In the genomic region with DNA sequence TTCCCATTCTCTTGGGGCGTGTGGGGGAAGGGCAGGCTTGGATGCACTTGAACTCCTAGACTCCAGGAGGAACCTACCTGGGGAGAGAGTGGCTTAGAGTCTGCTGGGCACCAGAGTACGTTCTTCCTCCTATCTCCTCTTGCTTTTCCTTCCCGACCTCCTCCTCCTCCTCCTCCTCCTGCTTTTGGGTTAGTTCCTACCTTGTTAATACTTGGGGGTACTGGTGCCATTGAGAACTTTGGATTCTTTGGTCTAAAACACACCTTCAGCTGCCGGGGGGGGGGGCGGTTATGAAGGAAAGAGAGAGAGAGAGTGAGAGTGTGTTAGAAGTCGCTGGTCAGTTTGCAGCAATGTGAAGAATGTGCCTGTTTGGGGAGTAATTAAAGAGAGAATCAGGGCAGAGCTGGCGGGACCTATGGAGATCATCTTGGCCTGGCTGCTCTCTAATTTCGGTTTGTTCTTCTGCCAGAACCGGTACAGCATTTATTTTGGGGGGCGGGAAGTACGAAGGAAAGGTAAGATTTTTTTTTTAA, we compare ENCODE assay signal across 8 mouse cellular contexts.
DNase-seq lines count a peak whose midpoint lies in the region; ATAC-seq and TF ChIP-seq lines count a peak whose summit lies in the region.

No protein-coding gene starts in this region.

- peak; percentile 44 for DNase-seq in 416B (ENCODE audit: low read depth)
- no peak for DNase-seq in forebrain, embryonic 14.5 days (ENCODE audit: low spot score)
- no peak for DNase-seq in liver, embryonic 14.5 days (ENCODE audit: low read depth in 3 of 3, low spot score in 3 of 3)
- DNase-seq in B cell, adult 2 months: no peak
- no peak for DNase-seq in ovary, postnatal 36 days (ENCODE audit: low spot score)
- no peak for DNase-seq in urinary bladder, adult 18-20 months (ENCODE audit: low spot score in 2 of 2)

- no peak for TF ChIP-seq CTCF in liver, embryonic 14.5 days (IDR thresholded peaks at IDR 0.05; ENCODE audit: low read depth)

- H3K4me3 ChIP-seq in erythroblast, embryonic 14.5 days (replicated peaks): peak overlapping the region; percentile 56
- peak overlapping the region; percentile 61 for H3K4me3 ChIP-seq in forebrain, embryonic 14.5 days (ENCODE audit: low read depth, low read length)
- H3K4me3 ChIP-seq in liver, embryonic 14.5 days (ENCODE audit: insufficient read depth in 1 of 2, low read depth in 2 of 2, low read length in 2 of 2): peak overlapping the region; percentile 44 to 57

- H3K9ac ChIP-seq in forebrain, embryonic 14.5 days (ENCODE audit: low read length): peak overlapping the region; percentile 91
- no peak overlapping the region for H3K9ac ChIP-seq in liver, embryonic 14.5 days (replicated peaks)

- TF ChIP-seq EP300 in liver, embryonic 14.5 days (IDR thresholded peaks at IDR 0.05; ENCODE audit: low read depth): no peak

- ATAC-seq in erythroblast, adult 5-6 weeks (replicated peaks; ENCODE audit: low FRiP score, poor library complexity, severe bottlenecking): no peak
- no peak for ATAC-seq in forebrain, embryonic 14.5 days
- ATAC-seq in liver, embryonic 14.5 days (ENCODE audit: insufficient read depth): no peak

- WGBS in forebrain, embryonic 14.5 days: 19% methylated on average over 11 of the region's 11 CpGs
- 20% methylated on average over 10 of the region's 11 CpGs for WGBS in liver, embryonic 14.5 days (ENCODE audit: insufficient replicate concordance)

- H3K36me3 ChIP-seq in erythroblast, embryonic 14.5 days (ENCODE audit: control insufficient read depth): no peaks in the 10 kb centered on the region
- H3K36me3 ChIP-seq in forebrain, embryonic 14.5 days (ENCODE audit: control insufficient read depth, insufficient read depth, low read length): no peaks in the 10 kb centered on the region
- H3K36me3 ChIP-seq in liver, embryonic 14.5 days (replicated peaks; ENCODE audit: control insufficient read depth, insufficient read depth, low read depth): no peaks in the 10 kb centered on the region

- peak overlapping the region; percentile 91 for H3K27ac ChIP-seq in forebrain, embryonic 14.5 days (ENCODE audit: low read depth, low read length)
- H3K27ac ChIP-seq in liver, embryonic 14.5 days: no peak overlapping the region

- peaks cover 59% of the 10 kb centered on the region for H3K27me3 ChIP-seq in erythroblast, embryonic 14.5 days (ENCODE audit: control insufficient read depth)
- peaks cover 18% of the 10 kb centered on the region; the same call in 1 of the 2 replicates for H3K27me3 ChIP-seq in forebrain, embryonic 14.5 days (replicated peaks; ENCODE audit: control insufficient read depth, insufficient read depth, low read length)
- H3K27me3 ChIP-seq in liver, embryonic 14.5 days (ENCODE audit: control insufficient read depth, insufficient read depth, low read length): peaks cover 32% of the 10 kb centered on the region

- H3K9me3 ChIP-seq in erythroblast, embryonic 14.5 days (ENCODE audit: control insufficient read depth, low read length): no peaks in the 10 kb centered on the region
- H3K9me3 ChIP-seq in forebrain, embryonic 14.5 days (replicated peaks; ENCODE audit: control insufficient read depth, low read length): no peaks in the 10 kb centered on the region
- no peaks in the 10 kb centered on the region for H3K9me3 ChIP-seq in liver, embryonic 14.5 days (ENCODE audit: control insufficient read depth, low read length)

- no peaks in the 10 kb centered on the region for H3K4me1 ChIP-seq in erythroblast, embryonic 14.5 days (ENCODE audit: control insufficient read depth)
- peaks cover 37% of the 10 kb centered on the region for H3K4me1 ChIP-seq in forebrain, embryonic 14.5 days (ENCODE audit: control insufficient read depth, insufficient read depth, low read length)
- peaks cover 0 to 10% of the 10 kb centered on the region in 2 experiments; a peak in 2 of 4 replicates for H3K4me1 ChIP-seq in liver, embryonic 14.5 days (replicated peaks; ENCODE audit: control insufficient read depth in 2 of 2, insufficient read depth in 2 of 2, low read length in 1 of 2)

- H3K4me2 ChIP-seq in forebrain, embryonic 14.5 days (ENCODE audit: low read length): peak overlapping the region; percentile 98
- peak overlapping the region; percentile 56 for H3K4me2 ChIP-seq in liver, embryonic 14.5 days (ENCODE audit: low read depth)
